Mouse (Mus musculus): ENCODE measurements around the gene Cd300lf. TPM values are rescaled to one million over a fixed set of nuclear protein-coding genes. Genes with fewer than 3 reads are reported as not detected.

The Cd300lf gene
- total and polyA plus RNA-seq, 3 experiments: 15.5 to 36.9 (median 35.3) TPM

GRCm38 (mm10) chr11:115167631-115168249, 33.9 kb upstream of the Cd300lf start:
- no peak overlapping the region for H3K4me2 ChIP-seq (ENCODE audit: insufficient read depth, low read depth, poor library complexity, severe bottlenecking)
- no peak overlapping the region for H3K4me3 ChIP-seq (replicated peaks in 1 of 3; ENCODE audit: low read depth in 2 of 3, low read length in 2 of 3, poor library complexity in 1 of 3)
- H3K4me1 ChIP-seq (ENCODE audit: control insufficient read depth in 1 of 2, insufficient read depth in 2 of 2): peaks cover 29 to 43% of the 10 kb centered on the region in 2 experiments
- H3K36me3 ChIP-seq (replicated peaks in 1 of 2; ENCODE audit: control insufficient read depth in 1 of 2, insufficient read depth in 1 of 2, low read length in 1 of 2): peaks cover 7 to 61% of the 10 kb centered on the region in 2 experiments
- no peak for DNase-seq (ENCODE audit: extremely low read depth)
- dilution Hi-C loops (cut with MboI; ENCODE audit: extremely low pct_ligation_motif_present, extremely low pct_unique_long_range_greater_than_20kb, low sequenced_read_pairs): no loop called here
- peaks cover 47% of the 10 kb centered on the region for H3K79me2 ChIP-seq (replicated peaks; ENCODE audit: control insufficient read depth, extremely low read depth, insufficient read depth, poor library complexity, severe bottlenecking)
- in situ Hi-C loops (cut with MboI; ENCODE audit: low pct_ligation_motif_present, low pct_unique_long_range_greater_than_20kb, low sequenced_read_pairs): no loop called here
- no peak overlapping the region for H3K9ac ChIP-seq (ENCODE audit: insufficient read depth, low read depth)
- TF ChIP-seq MAX (IDR thresholded peaks at IDR 0.05; ENCODE audit: low read length): no peak
- no peak for TF ChIP-seq JUN (IDR thresholded peaks at IDR 0.05; ENCODE audit: insufficient read depth, low read depth, low read length)
- TF ChIP-seq KAT2A (IDR thresholded peaks at IDR 0.05; ENCODE audit: insufficient replicate concordance, low read length): no peak
- no peak for TF ChIP-seq ZNF384 (IDR thresholded peaks at IDR 0.05; ENCODE audit: low read depth, low read length)
- no peak for TF ChIP-seq ZKSCAN1 (IDR thresholded peaks at IDR 0.05; ENCODE audit: borderline replicate concordance, low read depth, low read length)
- TF ChIP-seq ZMIZ1 (IDR thresholded peaks at IDR 0.05; ENCODE audit: low read depth, low read length): no peak
- TF ChIP-seq GABPA (IDR thresholded peaks at IDR 0.05; ENCODE audit: insufficient replicate concordance, low read depth, low read length): no peak
- TF ChIP-seq SMC3 (IDR thresholded peaks at IDR 0.05; ENCODE audit: low read depth, low read length): no peak
- TF ChIP-seq MXI1 (IDR thresholded peaks at IDR 0.05; ENCODE audit: low read depth, low read length): no peak
- TF ChIP-seq CHD2 (IDR thresholded peaks at IDR 0.05; ENCODE audit: low read length): no peak
- no peaks in the 10 kb centered on the region for H3K27me3 ChIP-seq (replicated peaks)
- no peaks in the 10 kb centered on the region for H3K9me3 ChIP-seq (replicated peaks; ENCODE audit: low read length)
- H3K27ac ChIP-seq (ENCODE audit: insufficient read depth, low read depth): no peak overlapping the region

GRCm38 (mm10) chr11:115166776-115167175, 33.0 kb upstream of the Cd300lf start:
- Histone ChIP-seq H3K9me3 (replicated peaks; ENCODE audit: low read length) (no peaks in the 10 kb centered on the region), H3K9ac (ENCODE audit: insufficient read depth, low read depth) (no peak overlapping the region), H3K79me2 (replicated peaks; ENCODE audit: control insufficient read depth, extremely low read depth, insufficient read depth, poor library complexity, severe bottlenecking) (peaks cover 43% of the 10 kb centered on the region), H3K27me3 (replicated peaks) (no peaks in the 10 kb centered on the region), H3K27ac (ENCODE audit: insufficient read depth, low read depth) (no peak overlapping the region), H3K36me3 (replicated peaks in 1 of 2; ENCODE audit: control insufficient read depth in 1 of 2, insufficient read depth in 1 of 2, low read length in 1 of 2) (peaks cover 7 to 56% of the 10 kb centered on the region in 2 experiments), H3K4me1 (ENCODE audit: control insufficient read depth in 1 of 2, insufficient read depth in 2 of 2) (peaks cover 23 to 42% of the 10 kb centered on the region in 2 experiments), H3K4me2 (ENCODE audit: insufficient read depth, low read depth, poor library complexity, severe bottlenecking) (no peak overlapping the region), H3K4me3 (replicated peaks in 1 of 3; ENCODE audit: low read depth in 2 of 3, low read length in 2 of 3, poor library complexity in 1 of 3) (no peak overlapping the region)
- dilution Hi-C loops (cut with MboI; ENCODE audit: extremely low pct_ligation_motif_present, extremely low pct_unique_long_range_greater_than_20kb, low sequenced_read_pairs): no loop called here
- TF ChIP-seq HCFC1 (IDR thresholded peaks at IDR 0.05; ENCODE audit: low read depth, low read length) (no peak), MEF2A (IDR thresholded peaks at IDR 0.05; ENCODE audit: borderline replicate concordance, low read depth, low read length) (no peak), POLR2A (IDR thresholded peaks at IDR 0.05; ENCODE audit: low read depth, low read length) (no peak), E2F4 (IDR thresholded peaks at IDR 0.05; ENCODE audit: insufficient replicate concordance, low read depth, low read length) (no peak), ELF1 (IDR thresholded peaks at IDR 0.05; ENCODE audit: low read depth, low read length) (no peak), ZMIZ1 (IDR thresholded peaks at IDR 0.05; ENCODE audit: low read depth, low read length) (no peak), NRF1 (IDR thresholded peaks at IDR 0.05; ENCODE audit: low read depth, low read length) (no peak), GABPA (IDR thresholded peaks at IDR 0.05; ENCODE audit: insufficient replicate concordance, low read depth, low read length) (no peak), EP300 (IDR thresholded peaks at IDR 0.05; ENCODE audit: low read length) (no peak), JUN (IDR thresholded peaks at IDR 0.05; ENCODE audit: insufficient read depth, low read depth, low read length) (no peak), ZKSCAN1 (IDR thresholded peaks at IDR 0.05; ENCODE audit: borderline replicate concordance, low read depth, low read length) (no peak), UBTF (IDR thresholded peaks at IDR 0.05; ENCODE audit: low read depth, low read length) (no peak), BHLHE40 (IDR thresholded peaks at IDR 0.05; ENCODE audit: low read depth, low read length) (no peak), MYC (IDR thresholded peaks at IDR 0.05; ENCODE audit: low read depth, low read length) (no peak), MAZ (IDR thresholded peaks at IDR 0.05; ENCODE audit: low read depth, low read length) (no peak), TBP (conservative IDR thresholded peaks at IDR 0.05; ENCODE audit: low read depth, low read length) (no peak), RAD21 (IDR thresholded peaks at IDR 0.05; ENCODE audit: low read depth, low read length) (no peak)
- in situ Hi-C loops (cut with MboI; ENCODE audit: low pct_ligation_motif_present, low pct_unique_long_range_greater_than_20kb, low sequenced_read_pairs): no loop called here
- no peak for DNase-seq (ENCODE audit: extremely low read depth)
